Mouse (Mus musculus) heart, embryonic 13.5 days (tissue): ENCODE measurements around the gene Gapdh. TPM values are rescaled to one million over a fixed set of nuclear protein-coding genes. Genes with fewer than 3 reads are reported as not detected.

Experiments used
- ATAC-seq: fragments of 200-750 bp; cut with Nextera tagmentation; 2 replicates; pipeline ENCODE4 v1.8.0; 2017; ENCODE audit warnings: moderate TSS enrichment; ENCODE audit not compliant: insufficient number of reproducible peaks, low FRiP score, low TSS enrichment; ENCODE audit errors: extremely low read depth
- H3K27ac ChIP-seq: fragments of 300-500 bp; sonication (generic); replicated peaks from 2 replicates; pipeline ENCODE4 v1.5.1; 2015; ENCODE audit warnings: moderate library complexity, mild to moderate bottlenecking, inconsistent platforms
- H3K27me3 ChIP-seq: fragments of 300-500 bp; sonication (generic); replicated peaks from 2 replicates; pipeline ENCODE4 v1.6.1; 2015; ENCODE audit warnings: mild to moderate bottlenecking, inconsistent platforms
- H3K36me3 ChIP-seq: fragments of 300-500 bp; sonication (generic); 2 replicates; pipeline ENCODE4 v1.6.1; 2015; ENCODE audit warnings: mild to moderate bottlenecking, inconsistent platforms
- H3K4me1 ChIP-seq: fragments of 300-500 bp; sonication (generic); 2 replicates; pipeline ENCODE4 v1.6.1; 2015; ENCODE audit warnings: inconsistent platforms
- H3K4me2 ChIP-seq: fragments of 300-500 bp; sonication (generic); 2 replicates; pipeline ENCODE4 v1.6.1; 2015; ENCODE audit warnings: inconsistent platforms, mild to moderate bottlenecking, moderate library complexity
- H3K4me3 ChIP-seq: fragments of 300-500 bp; sonication (generic); 2 replicates; pipeline ENCODE4 v1.5.1; 2015; ENCODE audit warnings: moderate library complexity, mild to moderate bottlenecking, inconsistent platforms
- H3K9ac ChIP-seq: fragments of 300-500 bp; sonication (generic); 2 replicates; pipeline ENCODE4 v1.6.1; 2015; ENCODE audit warnings: inconsistent platforms, mild to moderate bottlenecking, moderate library complexity
- H3K9me3 ChIP-seq: fragments of 300-500 bp; sonication (generic); 2 replicates; pipeline ENCODE4 v1.6.1; 2016; ENCODE audit warnings: inconsistent platforms
- WGBS: fragments of 180-500 bp; shearing (Covaris S2); methylation state at CpG from one replicate; pipeline ENCODE4 v1.1.7; 2015; ENCODE audit warnings: mixed read lengths; 5-methylcytosine and 5-hydroxymethylcytosine counted together
- polyA plus RNA-seq: library from polyadenylated mRNA; unstranded; fragments of >200 nt; fragmentation: Nextera tagmentation; extraction: Ambion mirVana; gene quantifications from 2 replicates; pipeline ENCODE4 v1.2.1, GENCODE M21; 2015

Gene Gapdh
- 4,266 and 4,534 TPM in 2 replicates for polyA plus RNA-seq

DNA sequence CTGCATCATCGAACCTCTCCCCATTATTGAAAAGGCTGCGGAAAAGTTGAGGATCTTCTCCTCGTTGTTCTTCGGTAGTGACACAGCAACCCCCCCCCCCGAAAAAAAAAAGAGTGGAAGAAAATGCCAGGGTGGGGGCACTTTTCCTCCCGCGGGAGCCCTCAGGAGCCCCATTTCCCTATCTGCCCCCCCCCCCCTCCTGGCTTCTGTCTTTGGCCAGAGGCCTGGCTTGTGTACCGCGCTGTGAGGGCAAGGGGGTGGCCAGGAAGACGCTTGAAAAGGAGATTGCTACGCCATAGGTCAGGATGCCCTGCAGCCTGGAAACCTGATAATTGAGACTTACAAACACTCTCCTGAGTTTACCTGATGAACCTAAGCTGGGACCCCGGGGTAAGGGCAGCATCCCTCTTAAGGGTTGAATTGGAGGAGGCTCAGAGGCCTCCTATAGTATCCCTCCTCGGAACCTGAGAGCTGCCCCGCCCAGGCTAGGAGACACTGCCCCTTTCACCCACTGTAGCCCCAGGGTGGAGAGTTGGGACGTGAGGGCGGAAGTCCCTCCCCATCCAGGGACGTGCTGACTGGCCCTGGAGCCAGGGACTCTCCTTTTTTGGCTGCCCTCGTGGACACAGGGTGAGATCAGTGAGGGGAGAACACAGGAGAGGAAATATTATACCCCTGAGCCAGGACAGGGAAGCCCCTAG lies at the start of gene Gapdh:
Gapdh (minus strand) TSS at position 417 of the 701 bp plus-strand sequence.
- Histone ChIP-seq H3K27ac (peak within 1 kb of the TSS; percentile 99), H3K27me3 (no peaks in the 10 kb centered on the region), H3K4me1 (peaks cover 55% of the 10 kb centered on the region), H3K4me2 (peak within 1 kb of the TSS; percentile 73), H3K9ac (peak within 1 kb of the TSS; percentile 100), H3K4me3 (peak within 1 kb of the TSS; percentile 98), H3K36me3 (peaks cover 71% of the 10 kb centered on the region), H3K9me3 (no peaks in the 10 kb centered on the region)
- under 1% methylated on average over 17 of the region's 18 CpGs for WGBS
- peak; percentile 72 for ATAC-seq

GRCm38 (mm10) chr6:125215148-125215954 lies 49.1 kb upstream of the Gapdh start, which contains the start of gene Vamp1:
Gene Vamp1 (plus strand): TSS chr6:125215551.
- Histone ChIP-seq H3K27ac (peak within 1 kb of the TSS; percentile 71), H3K36me3 (0 out of 2 replicates have a peak, but pooled peaks cover 9% of the 10 kb centered on the region), H3K27me3 (peaks cover 32% of the 10 kb centered on the region), H3K9ac (peak within 1 kb of the TSS; percentile 86), H3K9me3 (no peaks in the 10 kb centered on the region), H3K4me3 (peak within 1 kb of the TSS; percentile 67), H3K4me2 (peak within 1 kb of the TSS; percentile 87), H3K4me1 (peaks cover 13% of the 10 kb centered on the region)
- ATAC-seq = peak; percentile 90
- WGBS = under 1% methylated on average over 48 of the region's 48 CpGs

GRCm38 (mm10) chr6:125213715-125214114 lies 47.4 kb upstream of the Gapdh start:
- H3K4me2 ChIP-seq = no peak overlapping the region
- H3K36me3 ChIP-seq = no peaks in the 10 kb centered on the region
- H3K4me1 ChIP-seq = peaks cover 13% of the 10 kb centered on the region
- ATAC-seq = no peak
- H3K4me3 ChIP-seq = no peak overlapping the region
- no peak overlapping the region for H3K9ac ChIP-seq
- no peaks in the 10 kb centered on the region for H3K9me3 ChIP-seq
- peaks cover 32% of the 10 kb centered on the region for H3K27me3 ChIP-seq
- H3K27ac ChIP-seq = no peak overlapping the region
- 73% methylated on average over 6 of the region's 6 CpGs for WGBS

GRCm38 (mm10) chr6:125213129-125213528 lies 46.9 kb upstream of the Gapdh start:
- Histone ChIP-seq H3K4me2 (no peak overlapping the region), H3K36me3 (no peaks in the 10 kb centered on the region), H3K27ac (no peak overlapping the region), H3K4me3 (no peak overlapping the region), H3K9ac (no peak overlapping the region), H3K4me1 (peaks cover 13% of the 10 kb centered on the region), H3K27me3 (peaks cover 32% of the 10 kb centered on the region), H3K9me3 (no peaks in the 10 kb centered on the region)
- 61% methylated on average over 6 of the region's 6 CpGs for WGBS
- no peak for ATAC-seq

DNA sequence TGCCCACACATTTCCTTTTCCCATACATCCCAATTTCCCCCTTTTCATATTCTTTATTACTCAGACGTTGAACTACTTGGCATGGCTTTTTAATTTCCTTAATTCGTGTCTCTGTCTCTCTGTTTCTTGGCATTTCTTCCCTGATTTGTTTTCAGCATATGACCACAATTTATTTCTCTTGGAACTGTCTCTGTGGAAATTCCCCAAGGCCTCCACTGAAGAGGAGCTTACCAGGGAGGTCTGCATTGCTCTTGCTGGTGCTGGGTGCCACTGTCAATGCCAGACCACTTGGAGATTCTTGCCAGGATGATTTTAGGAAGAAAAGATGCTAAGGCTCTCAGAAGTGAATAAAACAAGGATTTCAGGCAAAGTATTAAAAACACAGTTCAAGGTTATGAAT lies 46.4 kb upstream of the Gapdh start:
- 36% methylated on average over 2 of the region's 2 CpGs for WGBS
- no peak overlapping the region for H3K27ac ChIP-seq
- ATAC-seq = no peak

DNA sequence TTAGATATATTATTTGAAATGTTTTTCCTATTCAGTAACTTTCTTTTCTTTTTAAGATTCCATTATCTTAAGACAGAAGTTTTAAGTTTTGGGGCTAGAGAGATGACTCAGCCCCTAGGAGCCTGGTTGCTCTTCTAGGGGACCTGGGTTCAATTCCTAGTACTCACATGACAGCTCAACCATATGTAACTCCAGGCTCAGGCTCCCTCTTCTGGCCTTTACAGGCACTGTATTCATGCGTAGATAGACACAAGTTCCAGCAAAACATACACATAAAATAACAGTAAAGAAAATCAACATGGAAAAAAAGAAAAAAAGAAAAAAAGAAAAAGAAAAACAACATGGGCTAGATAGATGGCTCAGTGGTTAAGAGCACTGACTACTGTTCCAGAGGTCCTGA lies 44.2 kb upstream of the Gapdh start:
- H3K9me3 ChIP-seq = no peaks in the 10 kb centered on the region
- H3K4me1 ChIP-seq = no peaks in the 10 kb centered on the region
- H3K4me3 ChIP-seq = no peak overlapping the region
- H3K27ac ChIP-seq = no peak overlapping the region
- no peak overlapping the region for H3K9ac ChIP-seq
- peaks cover 32% of the 10 kb centered on the region for H3K27me3 ChIP-seq
- no peaks in the 10 kb centered on the region for H3K36me3 ChIP-seq
- no peak overlapping the region for H3K4me2 ChIP-seq
- WGBS = 73% methylated on average over 1 of the region's 1 CpGs
- no peak for ATAC-seq

More for the DNA sequence above, 46.4 kb upstream of the Gapdh start:
- Histone ChIP-seq H3K4me2 (no peak overlapping the region), H3K4me3 (no peak overlapping the region), H3K4me1 (peaks cover 13% of the 10 kb centered on the region), H3K36me3 (no peaks in the 10 kb centered on the region), H3K27me3 (peaks cover 32% of the 10 kb centered on the region), H3K9me3 (no peaks in the 10 kb centered on the region), H3K9ac (no peak overlapping the region)

- no peak overlapping the region for H3K4me3 ChIP-seq
- no peaks in the 10 kb centered on the region for H3K9me3 ChIP-seq
- no peak overlapping the region for H3K27ac ChIP-seq
- no peak overlapping the region for H3K9ac ChIP-seq
- H3K27me3 ChIP-seq = no peaks in the 10 kb centered on the region
- H3K4me2 ChIP-seq = no peak overlapping the region
- H3K4me1 ChIP-seq = peaks cover 14% of the 10 kb centered on the region
- ATAC-seq = no peak
- peaks cover 26% of the 10 kb centered on the region for H3K36me3 ChIP-seq
- WGBS = 87% methylated on average over 5 of the region's 5 CpGs
These were observed 30.9 kb upstream of the Gapdh start for GRCm38 (mm10) chr6:125197166-125197565.

DNA sequence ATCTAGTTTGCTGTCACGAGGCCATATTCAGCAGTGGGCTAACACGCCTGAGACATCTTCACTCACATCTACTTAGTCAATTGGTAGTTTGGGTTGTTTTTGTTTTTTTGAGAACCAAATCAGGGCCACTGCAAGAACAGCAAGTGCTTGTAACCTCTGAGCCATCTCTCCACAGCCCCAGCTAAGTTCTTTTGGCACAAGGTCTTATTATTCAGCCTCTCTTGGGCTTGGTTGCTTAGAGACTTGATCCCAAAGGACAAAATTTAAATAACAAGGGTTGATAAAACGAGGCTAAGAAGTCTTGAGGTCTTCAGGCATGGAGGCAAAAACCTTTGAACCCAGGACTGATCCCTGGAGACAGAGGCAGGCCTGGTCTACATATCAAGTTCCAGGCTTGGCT lies 30.0 kb upstream of the Gapdh start:
- Histone ChIP-seq H3K4me1 (peaks cover 14% of the 10 kb centered on the region), H3K4me3 (no peak overlapping the region), H3K27me3 (no peaks in the 10 kb centered on the region), H3K4me2 (no peak overlapping the region), H3K27ac (no peak overlapping the region), H3K36me3 (peaks cover 26% of the 10 kb centered on the region), H3K9ac (no peak overlapping the region), H3K9me3 (no peaks in the 10 kb centered on the region)
- WGBS = 69% methylated on average over 3 of the region's 3 CpGs
- no peak for ATAC-seq

- 40% methylated on average over 1 of the region's 1 CpGs for whole genome bisulfite sequencing
- no peak for ATAC-seq
- no peak overlapping the region for H3K4me3 ChIP-seq
- peaks cover 26% of the 10 kb centered on the region for H3K36me3 ChIP-seq
- H3K9me3 ChIP-seq = no peaks in the 10 kb centered on the region
- H3K27ac ChIP-seq = no peak overlapping the region
- H3K9ac ChIP-seq = no peak overlapping the region
- H3K4me2 ChIP-seq = no peak overlapping the region
- H3K4me1 ChIP-seq = peaks cover 14% of the 10 kb centered on the region
- H3K27me3 ChIP-seq = no peaks in the 10 kb centered on the region
These were observed 29.3 kb upstream of the Gapdh start for GRCm38 (mm10) chr6:125195541-125196075.

DNA sequence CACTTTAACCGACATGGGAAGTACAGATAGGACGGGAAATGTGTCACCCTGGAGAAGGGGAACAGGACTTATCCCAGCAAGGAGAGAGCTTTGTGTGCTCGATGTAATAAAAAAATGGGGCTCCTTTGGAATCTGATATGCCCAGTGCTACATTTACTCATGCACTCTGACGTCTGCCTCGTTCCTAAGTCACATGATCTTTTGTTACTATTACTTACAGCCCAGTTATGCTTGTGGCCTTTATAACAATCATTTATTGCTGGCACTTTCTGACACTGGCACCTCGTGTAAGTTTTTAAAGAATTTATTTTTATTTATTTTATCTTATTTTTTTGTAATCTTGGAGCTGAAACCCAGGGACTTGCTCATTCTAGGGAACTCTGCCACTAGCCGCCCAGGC lies 27.1 kb upstream of the Gapdh start:
- Histone ChIP-seq H3K4me2 (peak overlapping the region; percentile 91), H3K27me3 (no peaks in the 10 kb centered on the region), H3K9me3 (no peaks in the 10 kb centered on the region), H3K9ac (0 out of 2 replicates have a peak overlapping the region, but pooled peaks have one; percentile 3), H3K27ac (0 out of 2 replicates have a peak overlapping the region, but pooled peaks have one; percentile 32), H3K4me3 (peak overlapping the region; percentile 75), H3K4me1 (peaks cover 26% of the 10 kb centered on the region), H3K36me3 (peaks cover 40% of the 10 kb centered on the region)
- 51% methylated on average over 7 of the region's 7 CpGs for WGBS
- ATAC-seq = no peak

- H3K27ac ChIP-seq = peak overlapping the region; percentile 100
- 38% methylated on average over 5 of the region's 5 CpGs for WGBS
- H3K4me3 ChIP-seq = peak overlapping the region; percentile 75
- H3K9me3 ChIP-seq = no peaks in the 10 kb centered on the region
- peak overlapping the region; percentile 92 for H3K9ac ChIP-seq
- no peak for ATAC-seq
- no peaks in the 10 kb centered on the region for H3K27me3 ChIP-seq
- peaks cover 45% of the 10 kb centered on the region for H3K36me3 ChIP-seq
- H3K4me2 ChIP-seq = peak overlapping the region; percentile 91
- H3K4me1 ChIP-seq = peaks cover 26% of the 10 kb centered on the region
These were observed 26.6 kb upstream of the Gapdh start for GRCm38 (mm10) chr6:125192841-125193240.
